Mouse (Mus musculus): ENCODE results near the gene Kctd8. TPM values are rescaled to one million over a fixed set of nuclear protein-coding genes. Genes with fewer than 3 reads are reported as not detected.

Kctd8 gene
- total RNA-seq, 2 experiments from 2014 or later, result 6.0 to 6.4 TPM

GRCm38 (mm10) chr5:69159897-69160509, 181.5 kb downstream of the Kctd8 start:
- no peak for DNase-seq (ENCODE audit: low spot score in 2 of 2)

GRCm38 (mm10) chr5:69156489-69156888, 185.0 kb downstream of the Kctd8 start:
- no peak for DNase-seq (ENCODE audit: low spot score in 2 of 2)

GRCm38 (mm10) chr5:69145827-69146226, 195.7 kb downstream of the Kctd8 start:
- DNase-seq (ENCODE audit: low spot score in 2 of 2), result no peak

GRCm38 (mm10) chr5:69141082-69141481, 200.4 kb downstream of the Kctd8 start:
- no peak for DNase-seq (ENCODE audit: low spot score in 2 of 2)

GRCm38 (mm10) chr5:69108718-69109117, 232.8 kb downstream of the Kctd8 start:
- DNase-seq (ENCODE audit: low spot score in 2 of 2), result no peak

GRCm38 (mm10) chr5:69088912-69089311, 252.6 kb downstream of the Kctd8 start:
- peak in 1 of 2 experiments; percentile 3 for DNase-seq (ENCODE audit: low spot score in 2 of 2)

Small RNAs within 50 kb of the gene (microRNA-seq; reads per million reads assigned to microRNA genes)
- gene Gm24368, result 0 reads per million in 2 experiments

Other genes starting within 250 kb of the Kctd8 start
- gene Yipf7, start 201.0 kb upstream of the Kctd8 start, total RNA-seq (2021), result not detected
- 10 to 100 TPM; 19.4 to 21.2 TPM for gene Guf1, start 215.2 kb upstream of the Kctd8 start, total RNA-seq (2021)

Data from layer of hippocampus, adult 18-20 months (tissue).